Mouse (Mus musculus): ENCODE results near the gene Apoc2. TPM values are rescaled to one million over a fixed set of nuclear protein-coding genes. Genes with fewer than 3 reads are reported as not detected.

Apoc2 gene
- polyA plus RNA-seq, 1 experiment from 2014 or later: not detected

GRCm38 (mm10) chr7:19675824-19676223, 1.9 kb downstream of the Apoc2 start:
- H3K9ac ChIP-seq: no peak overlapping the region
- no peak for ATAC-seq (ENCODE audit: insufficient number of reproducible peaks, insufficient read depth, low FRiP score, low TSS enrichment, low read depth)
- no peaks in the 10 kb centered on the region for H3K36me3 ChIP-seq
- no peaks in the 10 kb centered on the region for H3K27me3 ChIP-seq
- WGBS: 77% methylated on average over 10 of the region's 10 CpGs
- no peak overlapping the region for H3K27ac ChIP-seq
- no peaks in the 10 kb centered on the region for H3K9me3 ChIP-seq
- H3K4me1 ChIP-seq: no peaks in the 10 kb centered on the region
- no peak overlapping the region for H3K4me2 ChIP-seq
- H3K4me3 ChIP-seq: no peak overlapping the region

- Histone ChIP-seq H3K36me3 (no peaks in the 10 kb centered on the region), H3K9ac (no peak overlapping the region), H3K4me1 (peaks cover 5% of the 10 kb centered on the region), H3K27me3 (no peaks in the 10 kb centered on the region), H3K27ac (no peak overlapping the region), H3K4me2 (no peak overlapping the region), H3K4me3 (no peak overlapping the region), H3K9me3 (no peaks in the 10 kb centered on the region)
- whole genome bisulfite sequencing: 60% methylated on average over 14 of the region's 14 CpGs
- ATAC-seq (ENCODE audit: insufficient number of reproducible peaks, insufficient read depth, low FRiP score, low TSS enrichment, low read depth): no peak
Measured at GRCm38 (mm10) chr7:19673083-19673699, 4.5 kb downstream of the Apoc2 start.

GRCm38 (mm10) chr7:19671511-19671910, 6.2 kb downstream of the Apoc2 start:
- 68% methylated on average over 10 of the region's 10 CpGs for WGBS
- peaks cover 5% of the 10 kb centered on the region for H3K4me1 ChIP-seq

GRCm38 (mm10) chr7:19668947-19669721, 8.6 kb downstream of the Apoc2 start:
- H3K27me3 ChIP-seq: no peaks in the 10 kb centered on the region
- no peaks in the 10 kb centered on the region for H3K9me3 ChIP-seq
- H3K36me3 ChIP-seq: no peaks in the 10 kb centered on the region
- peak overlapping the region; percentile 73 for H3K27ac ChIP-seq
- peak overlapping the region; percentile 62 for H3K9ac ChIP-seq
- WGBS: 5% methylated on average over 10 of the region's 10 CpGs
- H3K4me2 ChIP-seq: peak overlapping the region; percentile 47
- H3K4me1 ChIP-seq: peaks cover 10% of the 10 kb centered on the region
- ATAC-seq (ENCODE audit: insufficient number of reproducible peaks, insufficient read depth, low FRiP score, low TSS enrichment, low read depth): peak; percentile 45
- H3K4me3 ChIP-seq: peak overlapping the region; percentile 17

More at GRCm38 (mm10) chr7:19671511-19671910, 6.2 kb downstream of the Apoc2 start:
- Histone ChIP-seq H3K9ac (no peak overlapping the region), H3K9me3 (no peaks in the 10 kb centered on the region), H3K4me2 (no peak overlapping the region), H3K4me3 (no peak overlapping the region), H3K27ac (no peak overlapping the region), H3K27me3 (no peaks in the 10 kb centered on the region), H3K36me3 (no peaks in the 10 kb centered on the region)
- no peak for ATAC-seq (ENCODE audit: insufficient number of reproducible peaks, insufficient read depth, low FRiP score, low TSS enrichment, low read depth)

GRCm38 (mm10) chr7:19667434-19667833, 10.3 kb downstream of the Apoc2 start:
- Histone ChIP-seq H3K4me3 (no peak overlapping the region), H3K27ac (no peak overlapping the region), H3K36me3 (no peaks in the 10 kb centered on the region), H3K9ac (no peak overlapping the region), H3K27me3 (no peaks in the 10 kb centered on the region), H3K4me2 (no peak overlapping the region), H3K9me3 (no peaks in the 10 kb centered on the region), H3K4me1 (peaks cover 23% of the 10 kb centered on the region)
- WGBS: 75% methylated on average over 2 of the region's 2 CpGs
- ATAC-seq (ENCODE audit: insufficient number of reproducible peaks, insufficient read depth, low FRiP score, low TSS enrichment, low read depth): no peak

GRCm38 (mm10) chr7:19666750-19667149, 11.0 kb downstream of the Apoc2 start:
- no peak for ATAC-seq (ENCODE audit: insufficient number of reproducible peaks, insufficient read depth, low FRiP score, low TSS enrichment, low read depth)
- Histone ChIP-seq H3K4me1 (peaks cover 23% of the 10 kb centered on the region), H3K9ac (no peak overlapping the region), H3K27ac (no peak overlapping the region), H3K36me3 (peaks cover 3% of the 10 kb centered on the region), H3K27me3 (no peaks in the 10 kb centered on the region), H3K4me2 (no peak overlapping the region), H3K9me3 (no peaks in the 10 kb centered on the region), H3K4me3 (no peak overlapping the region)
- WGBS: 63% methylated on average over 3 of the region's 3 CpGs

- peak within 1 kb of the TSS; percentile 99 for H3K9ac ChIP-seq
- H3K27me3 ChIP-seq: no peaks in the 10 kb centered on the region
- H3K4me1 ChIP-seq: peaks cover 23% of the 10 kb centered on the region
- peak within 1 kb of the TSS; percentile 100 for H3K4me3 ChIP-seq
- H3K27ac ChIP-seq: peak within 1 kb of the TSS; percentile 92
- under 1% methylated on average over 63 of the region's 63 CpGs for WGBS
- H3K4me2 ChIP-seq: peak within 1 kb of the TSS; percentile 82
- no peaks in the 10 kb centered on the region for H3K9me3 ChIP-seq
- peaks cover 14% of the 10 kb centered on the region for H3K36me3 ChIP-seq
- peak; percentile 86 for ATAC-seq (ENCODE audit: insufficient number of reproducible peaks, insufficient read depth, low FRiP score, low TSS enrichment, low read depth)
Measured at GRCm38 (mm10) chr7:19664955-19665841, 12.5 kb downstream of the Apoc2 start, which contains the start of gene Clptm1. TSS of gene Clptm1 (minus strand) at chr7:19665033.

GRCm38 (mm10) chr7:19664455-19664954, 13.2 kb downstream of the Apoc2 start:
- ATAC-seq (ENCODE audit: insufficient number of reproducible peaks, insufficient read depth, low FRiP score, low TSS enrichment, low read depth): no peak; the same call in 1 of the 2 replicates
- Histone ChIP-seq H3K4me2 (peak overlapping the region; percentile 82), H3K4me1 (peaks cover 23% of the 10 kb centered on the region), H3K4me3 (peak overlapping the region; percentile 100), H3K9me3 (no peaks in the 10 kb centered on the region), H3K27ac (peak overlapping the region; percentile 92), H3K27me3 (no peaks in the 10 kb centered on the region), H3K36me3 (peaks cover 20% of the 10 kb centered on the region), H3K9ac (peak overlapping the region; percentile 99)
- under 1% methylated on average over 35 of the region's 37 CpGs for WGBS

- 16% methylated on average over 8 of the region's 8 CpGs for WGBS
- no peak for ATAC-seq (ENCODE audit: insufficient number of reproducible peaks, insufficient read depth, low FRiP score, low TSS enrichment, low read depth)
- Histone ChIP-seq H3K27me3 (no peaks in the 10 kb centered on the region), H3K4me2 (peak overlapping the region; percentile 82), H3K9ac (peak overlapping the region; percentile 99), H3K4me1 (peaks cover 18% of the 10 kb centered on the region), H3K9me3 (no peaks in the 10 kb centered on the region), H3K27ac (no peak overlapping the region), H3K36me3 (peaks cover 21% of the 10 kb centered on the region), H3K4me3 (peak overlapping the region; percentile 100)
Measured at GRCm38 (mm10) chr7:19663940-19664339, 13.8 kb downstream of the Apoc2 start.

- no peak overlapping the region for H3K4me2 ChIP-seq
- 97% methylated on average over 2 of the region's 2 CpGs for WGBS
- no peak for ATAC-seq (ENCODE audit: insufficient number of reproducible peaks, insufficient read depth, low FRiP score, low TSS enrichment, low read depth)
- H3K36me3 ChIP-seq: peaks cover 82% of the 10 kb centered on the region
- H3K27me3 ChIP-seq: no peaks in the 10 kb centered on the region
- no peak overlapping the region for H3K9ac ChIP-seq
- H3K4me1 ChIP-seq: no peaks in the 10 kb centered on the region
- no peaks in the 10 kb centered on the region for H3K9me3 ChIP-seq
- no peak overlapping the region for H3K4me3 ChIP-seq
- H3K27ac ChIP-seq: no peak overlapping the region
Measured at GRCm38 (mm10) chr7:19652614-19653013, 25.1 kb downstream of the Apoc2 start.

GRCm38 (mm10) chr7:19651063-19651786, 26.5 kb downstream of the Apoc2 start:
- H3K4me2 ChIP-seq: no peak overlapping the region
- H3K4me3 ChIP-seq: no peak overlapping the region
- no peak for ATAC-seq (ENCODE audit: insufficient number of reproducible peaks, insufficient read depth, low FRiP score, low TSS enrichment, low read depth)
- no peak overlapping the region for H3K27ac ChIP-seq
- no peaks in the 10 kb centered on the region for H3K4me1 ChIP-seq
- 92% methylated on average over 6 of the region's 6 CpGs for WGBS
- H3K9ac ChIP-seq: no peak overlapping the region
- no peaks in the 10 kb centered on the region for H3K27me3 ChIP-seq
- H3K9me3 ChIP-seq: no peaks in the 10 kb centered on the region
- H3K36me3 ChIP-seq: peaks cover 93% of the 10 kb centered on the region

Data from embryonic facial prominence, embryonic 13.5 days (tissue).